Mouse (Mus musculus) MEL-GATA-1-ER (cell line): ENCODE results near the gene Hist1h1t.
A peak's percentile ranks its signal among the peaks of the same experiment; 100 is the strongest.
"Not testable (repeated sequence)": the region's sequence is repeated elsewhere in the genome, so short reads cannot be mapped to it uniquely, and the experiment has no call there.

Experiments used
- DNase-seq: peaks from one replicate; pipeline ENCODE4 v3.0.0-alpha.2; 2012; ENCODE audit warnings: low read depth; ENCODE audit errors: extremely low read depth

Gene Hist1h1t

GRCm38 (mm10) chr13:23698996-23699395 lies 3.4 kb downstream of the Hist1h1t start:
- no peak for DNase-seq

GRCm38 (mm10) chr13:23699767-23700166 lies 4.2 kb downstream of the Hist1h1t start:
- no peak for DNase-seq

- DNase-seq: peak; percentile 91
Observed at GRCm38 (mm10) chr13:23700786-23701520, 5.3 kb downstream of the Hist1h1t start.

GRCm38 (mm10) chr13:23702220-23702619 lies 6.6 kb downstream of the Hist1h1t start:
- no peak for DNase-seq

GRCm38 (mm10) chr13:23702801-23703200 lies 7.2 kb downstream of the Hist1h1t start:
- not testable (repeated sequence) for DNase-seq

GRCm38 (mm10) chr13:23705751-23706356 lies 10.2 kb downstream of the Hist1h1t start:
- DNase-seq: no peak

- no peak for DNase-seq
Observed at GRCm38 (mm10) chr13:23706771-23707170, 11.2 kb downstream of the Hist1h1t start.

- DNase-seq: no peak
Observed at GRCm38 (mm10) chr13:23708041-23708440, 12.4 kb downstream of the Hist1h1t start.

GRCm38 (mm10) chr13:23708654-23709053 lies 13.0 kb downstream of the Hist1h1t start:
- DNase-seq: no peak

- DNase-seq: no peak
Observed at GRCm38 (mm10) chr13:23709714-23710373, 14.2 kb downstream of the Hist1h1t start.

GRCm38 (mm10) chr13:23710374-23711089 lies 14.9 kb downstream of the Hist1h1t start, which contains the start of gene Hfe:
Gene Hfe, minus strand, starts transcription at chr13:23710854.
- DNase-seq: no peak

GRCm38 (mm10) chr13:23716261-23717042 lies 20.8 kb downstream of the Hist1h1t start:
- DNase-seq: peak; percentile 50

GRCm38 (mm10) chr13:23717176-23717575 lies 21.6 kb downstream of the Hist1h1t start:
- no peak for DNase-seq

GRCm38 (mm10) chr13:23717593-23718245 lies 22.1 kb downstream of the Hist1h1t start:
- not testable (repeated sequence) for DNase-seq

- no peak for DNase-seq
Observed at GRCm38 (mm10) chr13:23724239-23724638, 28.6 kb downstream of the Hist1h1t start.

- no peak for DNase-seq
Observed at GRCm38 (mm10) chr13:23725213-23725612, 29.6 kb downstream of the Hist1h1t start.

- DNase-seq: no peak
Observed at GRCm38 (mm10) chr13:23728472-23729191, 33.0 kb downstream of the Hist1h1t start.

GRCm38 (mm10) chr13:23729192-23729525 lies 33.5 kb downstream of the Hist1h1t start:
- no peak for DNase-seq

- DNase-seq: no peak
Observed at GRCm38 (mm10) chr13:23729706-23730105, 34.1 kb downstream of the Hist1h1t start.

- DNase-seq: no peak
Observed at GRCm38 (mm10) chr13:23730479-23730878, 34.9 kb downstream of the Hist1h1t start.
